Mouse (Mus musculus): ENCODE measurements around the gene Tstd1. TPM values are rescaled to one million over a fixed set of nuclear protein-coding genes. Genes with fewer than 3 reads are reported as not detected.
A peak's percentile ranks its signal among the peaks of the same experiment; 100 is the strongest.

The Tstd1 gene
- total RNA-seq, 4 experiments from 2014 or later = 1.5 to 3.2 (median 2.4) TPM

GRCm38 (mm10) chr1:171419291-171419882, 715 bp downstream of the Tstd1 start:
- DNase-seq (ENCODE audit: low spot score in 2 of 2) = no peak

DNA sequence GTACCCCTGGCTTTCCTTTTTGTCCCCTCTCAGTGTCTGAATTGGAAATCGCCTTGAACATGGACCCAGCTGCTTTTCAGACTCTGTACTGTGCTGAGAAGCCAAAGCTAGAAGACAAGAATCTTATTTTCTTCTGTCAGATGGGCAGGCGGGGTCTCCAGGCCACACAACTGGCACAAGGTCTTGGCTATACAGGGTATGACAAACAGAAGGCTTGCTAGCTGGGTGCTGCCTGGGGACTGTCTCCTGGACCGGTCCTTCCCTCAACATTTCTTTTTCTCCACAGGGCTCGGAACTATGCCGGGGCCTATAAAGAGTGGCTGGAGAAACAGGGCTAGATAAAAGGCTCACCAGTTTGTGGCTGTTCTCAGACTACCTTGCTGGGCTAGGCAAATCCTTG, 1.2 kb downstream of the Tstd1 start:
- no peak for DNase-seq (ENCODE audit: low spot score in 2 of 2)

GRCm38 (mm10) chr1:171422504-171423095, 3.9 kb downstream of the Tstd1 start:
- no peak for DNase-seq (ENCODE audit: low spot score in 2 of 2)

GRCm38 (mm10) chr1:171424638-171425037, 6.0 kb downstream of the Tstd1 start:
- DNase-seq (ENCODE audit: low spot score in 2 of 2) = no peak

DNA sequence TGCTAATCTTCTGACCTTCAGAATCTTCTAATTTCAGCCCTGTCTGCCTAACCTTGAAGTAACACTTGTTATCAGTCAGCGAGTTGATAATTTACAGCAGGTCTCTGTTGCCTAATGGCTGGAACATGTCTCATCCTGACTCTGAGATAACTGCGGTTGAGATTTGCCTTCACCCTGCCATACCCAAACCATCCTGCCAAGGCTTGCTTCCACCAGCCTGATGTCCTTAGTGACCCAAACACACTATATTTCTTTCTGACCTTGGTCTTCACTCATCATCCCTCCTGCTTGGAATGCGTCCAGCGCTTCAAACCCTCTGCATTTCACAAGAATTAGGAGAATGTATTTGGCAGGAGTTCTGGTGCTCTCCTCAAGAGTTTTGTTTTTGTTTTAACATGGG, 6.5 kb downstream of the Tstd1 start:
- no peak for DNase-seq (ENCODE audit: low spot score in 2 of 2)

- no peak for DNase-seq (ENCODE audit: low spot score in 2 of 2)
Measured at GRCm38 (mm10) chr1:171432158-171432557, 13.5 kb downstream of the Tstd1 start.

GRCm38 (mm10) chr1:171435288-171435814, 16.7 kb downstream of the Tstd1 start:
- no peak for DNase-seq (ENCODE audit: low spot score in 2 of 2)

DNA sequence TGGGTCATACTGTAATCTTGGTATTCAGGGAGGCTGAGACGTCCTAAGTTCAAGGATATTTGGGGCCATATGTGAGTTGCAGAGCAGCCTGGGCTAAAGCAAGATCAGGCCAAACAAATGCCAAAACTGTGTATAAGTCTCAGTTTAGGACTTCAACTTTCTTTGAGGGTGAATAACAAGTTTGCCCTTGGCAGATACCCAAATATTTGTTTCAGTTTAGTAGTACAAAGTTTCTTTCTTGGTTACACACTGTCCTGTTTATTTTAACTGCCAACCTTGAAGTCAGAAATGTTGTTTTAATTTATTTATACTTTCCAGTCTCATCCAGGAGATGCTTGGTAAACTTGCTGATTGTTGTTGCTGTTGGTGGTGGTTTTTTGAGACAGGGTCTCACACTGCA, 17.3 kb downstream of the Tstd1 start:
- DNase-seq (ENCODE audit: low spot score in 2 of 2) = no peak

- DNase-seq (ENCODE audit: low spot score in 2 of 2) = peak in 1 of 2 experiments; percentile 21
Measured at GRCm38 (mm10) chr1:171437264-171438013, 18.8 kb downstream of the Tstd1 start, which contains the start of gene F11r. Gene F11r, plus strand, starts transcription at chr1:171437535.

GRCm38 (mm10) chr1:171438014-171438670, 19.5 kb downstream of the Tstd1 start:
- no peak for DNase-seq (ENCODE audit: low spot score in 2 of 2)

DNA sequence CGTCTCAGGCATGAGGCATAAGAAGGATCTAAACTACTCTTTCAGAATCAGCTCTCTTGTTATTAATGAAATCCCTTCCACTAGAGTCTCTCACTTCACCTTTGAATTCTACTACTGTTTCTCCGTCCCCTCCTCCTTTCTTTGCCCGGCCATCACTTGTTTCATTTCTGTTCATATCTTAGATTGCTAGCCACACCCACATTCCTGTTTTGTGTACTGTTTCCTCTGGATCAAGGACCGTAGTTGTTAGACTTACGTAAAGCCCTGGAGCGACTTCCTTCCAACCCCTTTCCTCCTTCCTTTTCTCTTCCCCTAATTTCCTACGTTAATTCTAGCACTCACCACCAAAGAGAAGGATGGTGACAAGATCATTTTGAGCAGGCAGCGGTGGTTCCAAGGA, 20.4 kb downstream of the Tstd1 start:
- no peak for DNase-seq (ENCODE audit: low spot score in 2 of 2)

- no peak for DNase-seq (ENCODE audit: low spot score in 2 of 2)
Measured at GRCm38 (mm10) chr1:171440025-171440725, 21.5 kb downstream of the Tstd1 start.

DNA sequence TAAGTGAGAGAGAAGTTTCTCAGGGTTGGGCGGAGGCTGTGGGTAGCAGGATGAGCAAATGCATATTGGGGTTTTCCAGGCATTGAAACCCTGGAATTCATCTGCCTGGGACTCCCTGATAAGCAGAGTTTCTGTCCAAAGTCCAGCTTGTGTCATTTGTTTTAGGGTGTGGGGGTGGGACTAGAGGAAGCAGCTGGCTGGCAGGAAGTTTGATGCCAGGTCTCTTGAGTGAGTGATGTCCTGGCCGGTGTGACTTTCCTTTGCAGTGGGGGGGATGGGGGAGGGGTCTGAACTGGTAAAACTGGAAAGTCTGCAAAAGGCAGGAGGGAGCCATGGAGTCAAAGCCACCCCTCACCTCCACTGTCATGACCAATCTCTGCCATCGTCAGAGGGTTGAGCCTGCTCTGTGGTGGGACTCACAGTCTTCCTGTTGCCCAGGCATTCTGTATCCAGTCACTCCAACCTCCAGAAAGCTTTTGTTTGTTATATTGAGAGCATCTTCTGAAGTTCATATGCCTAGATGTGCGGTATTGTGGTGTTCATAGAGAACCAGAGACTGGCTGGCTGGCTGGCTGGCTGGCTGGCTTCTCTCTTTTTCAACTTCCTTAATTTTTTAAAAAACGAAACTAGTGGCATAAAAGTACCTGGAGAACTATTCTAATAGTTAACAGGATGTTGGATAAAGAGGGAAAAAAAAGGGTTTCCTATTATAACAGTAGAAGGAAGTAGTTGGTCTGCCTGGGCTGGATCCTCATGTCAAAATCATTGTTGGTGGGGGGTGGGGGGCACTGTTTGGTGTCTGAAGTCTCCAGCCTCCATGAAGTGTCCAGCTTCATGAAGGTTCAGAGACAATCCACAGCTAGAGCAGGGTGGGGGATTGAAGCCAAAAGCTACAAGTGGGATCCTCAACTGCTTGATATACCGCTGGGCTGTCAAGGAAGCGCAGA, 23.1 kb downstream of the Tstd1 start:
- no peak for DNase-seq (ENCODE audit: low spot score in 2 of 2)

- DNase-seq (ENCODE audit: low spot score in 2 of 2) = no peak
Measured at GRCm38 (mm10) chr1:171442413-171442760, 23.7 kb downstream of the Tstd1 start.

DNA sequence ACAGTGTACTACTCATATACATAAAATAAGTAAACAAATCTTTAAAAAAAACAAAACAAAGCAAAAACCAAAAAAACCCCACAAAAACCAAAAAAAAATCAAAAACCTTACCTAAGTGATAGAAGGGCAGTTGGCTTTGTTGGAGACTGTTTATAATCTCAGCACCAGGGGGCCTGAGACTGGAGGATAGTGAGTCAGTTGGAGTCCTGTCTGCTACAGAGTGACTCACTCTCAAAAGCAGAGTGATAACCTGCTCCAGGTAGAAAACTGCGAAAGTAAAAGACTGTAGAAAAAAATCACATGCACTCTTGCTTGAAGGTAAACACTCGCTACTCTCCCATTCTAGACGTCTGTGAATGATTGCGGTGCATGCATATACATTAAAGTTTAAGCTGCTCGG, 26.4 kb downstream of the Tstd1 start:
- DNase-seq (ENCODE audit: low spot score in 2 of 2) = no peak

DNA sequence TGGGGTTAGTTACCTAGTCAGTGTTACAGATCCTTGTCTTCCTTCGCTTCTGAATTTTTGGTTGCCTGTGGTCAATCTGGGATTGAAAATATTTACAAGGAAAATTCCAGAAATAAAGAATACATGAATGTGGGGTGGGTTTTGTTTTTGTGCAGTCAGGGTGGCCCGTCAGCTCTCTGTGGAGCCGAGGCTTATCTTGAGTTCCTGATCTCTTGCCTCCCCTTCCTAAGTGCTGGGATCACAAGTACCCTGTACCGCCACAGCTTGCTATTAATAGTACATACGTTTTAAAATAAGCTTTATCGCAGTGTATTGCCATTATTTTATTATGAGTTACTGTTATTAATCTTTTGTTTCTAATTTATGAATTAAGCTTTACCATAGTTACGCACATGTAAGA, 28.2 kb downstream of the Tstd1 start:
- no peak for DNase-seq (ENCODE audit: low spot score in 2 of 2)

DNA sequence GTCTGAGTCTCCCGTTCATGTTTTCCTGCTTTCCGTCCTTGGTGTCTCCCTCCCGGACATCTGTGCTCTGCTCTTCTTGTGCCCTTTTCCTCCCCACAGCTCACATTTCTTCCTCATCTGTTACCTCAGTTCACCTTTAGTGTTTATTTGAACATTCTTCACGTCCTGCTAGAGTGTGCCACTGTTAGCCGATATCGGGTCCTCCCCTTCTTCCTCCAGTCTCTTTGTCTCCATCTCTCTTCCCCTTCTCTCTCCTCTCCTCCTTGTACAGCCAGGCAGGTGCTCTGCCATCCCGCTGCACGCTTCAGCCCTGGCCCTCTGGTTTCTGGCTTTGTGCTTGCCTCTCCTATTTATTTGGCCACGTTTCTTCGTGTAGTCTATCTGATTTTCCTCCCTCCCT, 29.0 kb downstream of the Tstd1 start:
- no peak for DNase-seq (ENCODE audit: low spot score in 2 of 2)

GRCm38 (mm10) chr1:171450062-171450461, 31.4 kb downstream of the Tstd1 start:
- no peak for DNase-seq (ENCODE audit: low spot score in 2 of 2)

DNA sequence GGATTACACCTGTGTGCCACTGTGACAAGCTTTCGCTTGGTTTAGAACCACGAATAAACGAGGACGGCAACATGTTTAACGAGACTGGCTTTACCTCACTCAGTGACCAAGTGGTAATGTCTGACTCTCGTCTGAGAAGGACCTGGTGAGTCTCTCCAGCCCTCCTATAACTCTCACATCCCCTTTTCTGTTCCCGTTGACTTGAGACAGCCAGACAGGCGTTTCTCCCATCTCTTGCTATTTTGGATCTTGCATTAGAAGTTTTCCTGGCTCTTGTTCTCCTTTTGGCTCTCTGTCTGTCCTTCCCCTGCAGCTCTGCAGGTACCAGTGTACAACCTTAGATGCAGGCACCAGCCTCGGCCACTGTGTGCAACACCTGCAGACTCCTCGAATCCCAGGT, 32.3 kb downstream of the Tstd1 start:
- no peak for DNase-seq (ENCODE audit: low spot score in 2 of 2)

DNA sequence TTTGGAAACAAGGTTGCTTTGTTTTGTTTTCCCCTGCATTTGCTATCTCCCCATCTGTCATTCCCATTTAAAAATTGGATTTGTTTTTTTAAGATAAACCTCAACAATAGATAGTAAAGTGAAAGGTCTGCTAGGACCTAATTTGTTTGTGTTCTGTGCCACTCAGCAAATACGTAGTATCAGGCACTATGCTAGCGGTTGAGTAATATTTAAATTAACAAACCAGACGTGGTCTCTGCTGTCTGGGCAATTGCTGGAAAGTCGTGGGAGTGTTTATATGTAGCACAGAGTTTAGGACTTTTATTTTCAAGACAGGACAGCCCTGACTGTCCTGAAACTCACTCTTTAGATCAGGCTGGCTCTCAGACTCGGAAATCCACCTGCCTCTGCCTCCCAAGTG, 33.9 kb downstream of the Tstd1 start:
- DNase-seq (ENCODE audit: low spot score in 2 of 2) = no peak

All from left cerebral cortex, adult 8-10 months (tissue).